Mouse (Mus musculus): Measurements from ENCODE around the gene Pipox.

DNA sequence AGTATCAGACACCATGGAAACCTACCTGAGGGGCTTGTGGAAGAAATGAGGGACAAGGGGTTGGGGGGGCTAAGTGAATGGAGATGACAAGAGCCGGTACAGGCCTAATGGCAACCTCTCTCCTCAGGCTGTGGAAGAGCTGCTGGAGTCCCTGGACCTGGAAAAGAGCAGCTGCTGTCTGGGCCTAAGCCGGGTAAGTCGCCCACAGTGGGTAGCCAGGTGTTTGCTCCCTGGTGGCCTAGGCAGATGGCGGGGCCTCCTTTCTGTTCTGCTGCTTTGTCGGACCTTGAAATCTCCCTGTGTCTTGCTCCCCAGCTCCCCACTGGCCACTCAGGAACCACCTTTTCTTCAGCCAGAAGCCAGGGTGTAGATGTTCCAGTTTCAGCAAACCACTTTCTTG, 57.6 kb downstream of the Pipox start:
- TF ChIP-seq CTCF (IDR thresholded peaks at IDR 0.05; ENCODE audit: extremely low read depth, insufficient read depth, low read length), result no peak
- TF ChIP-seq POLR2A (IDR thresholded peaks at IDR 0.05; ENCODE audit: extremely low read depth, insufficient read depth, low read length), result no peak
